Mouse (Mus musculus) kidney, embryonic 15.5 days (tissue): Measurements from ENCODE around the gene Mustn1. TPM values are rescaled to one million over a fixed set of nuclear protein-coding genes. Genes with fewer than 3 reads are reported as not detected.

ENCODE experiments used
- ATAC-seq: fragments of 200-750 bp; cut with Nextera tagmentation; replicated peaks from 2 replicates; pipeline ENCODE4 v1.8.0; 2017; ENCODE audit warnings: moderate TSS enrichment; ENCODE audit not compliant: low FRiP score
- H3K27ac ChIP-seq: fragments of 300-500 bp; sonication (generic); 2 replicates; pipeline ENCODE4 v1.5.1; 2015; ENCODE audit warnings: mild to moderate bottlenecking, inconsistent platforms
- H3K27me3 ChIP-seq: fragments of 300-500 bp; sonication (generic); 2 replicates; pipeline ENCODE4 v1.6.1; 2015; ENCODE audit warnings: inconsistent platforms
- H3K36me3 ChIP-seq: fragments of 300-500 bp; sonication (generic); 2 replicates; pipeline ENCODE4 v1.6.1; 2015; ENCODE audit warnings: inconsistent platforms
- H3K4me1 ChIP-seq: fragments of 300-500 bp; sonication (generic); 2 replicates; pipeline ENCODE4 v1.6.1; 2015; ENCODE audit warnings: inconsistent platforms
- H3K4me2 ChIP-seq: fragments of 300-500 bp; sonication (generic); 2 replicates; pipeline ENCODE4 v1.6.1; 2015; ENCODE audit warnings: moderate library complexity, mild to moderate bottlenecking, inconsistent platforms
- H3K4me3 ChIP-seq: fragments of 300-500 bp; sonication (generic); replicated peaks from 2 replicates; pipeline ENCODE4 v1.5.1; 2015; ENCODE audit warnings: mild to moderate bottlenecking, inconsistent platforms
- H3K9ac ChIP-seq: fragments of 300-500 bp; sonication (generic); 2 replicates; pipeline ENCODE4 v1.6.1; 2015; ENCODE audit warnings: mild to moderate bottlenecking, inconsistent platforms
- H3K9me3 ChIP-seq: fragments of 300-500 bp; sonication (generic); replicated peaks from 2 replicates; pipeline ENCODE4 v1.6.1; 2016; ENCODE audit warnings: inconsistent platforms
- WGBS: fragments of 180-500 bp; shearing (Covaris S2); methylation state at CpG from one replicate; pipeline ENCODE4 v1.1.7; 2015; ENCODE audit warnings: mixed read lengths; 5-methylcytosine and 5-hydroxymethylcytosine counted together
- polyA plus RNA-seq: library from polyadenylated mRNA; unstranded; fragments of >200 nt; fragmentation: Nextera tagmentation; extraction: Ambion mirVana; gene quantifications from 2 replicates; pipeline ENCODE4 v1.2.1, GENCODE M21; 2015

The Mustn1 gene
- polyA plus RNA-seq, 1 experiment from 2014 or later: 5.3 TPM

GRCm38 (mm10) chr14:30868826-30869225, 10.2 kb upstream of the Mustn1 start:
- Histone ChIP-seq H3K36me3 (peaks cover 50% of the 10 kb centered on the region), H3K27ac (no peak overlapping the region), H3K27me3 (no peaks in the 10 kb centered on the region), H3K9ac (no peak overlapping the region), H3K4me2 (no peak overlapping the region), H3K4me3 (no peak overlapping the region), H3K9me3 (no peaks in the 10 kb centered on the region), H3K4me1 (peaks cover 19% of the 10 kb centered on the region)
- no peak for ATAC-seq
- WGBS: 85% methylated on average over 10 of the region's 10 CpGs

- ATAC-seq: no peak
- WGBS: 78% methylated on average over 8 of the region's 8 CpGs
Measured at GRCm38 (mm10) chr14:30869391-30869801, 9.6 kb upstream of the Mustn1 start.

DNA sequence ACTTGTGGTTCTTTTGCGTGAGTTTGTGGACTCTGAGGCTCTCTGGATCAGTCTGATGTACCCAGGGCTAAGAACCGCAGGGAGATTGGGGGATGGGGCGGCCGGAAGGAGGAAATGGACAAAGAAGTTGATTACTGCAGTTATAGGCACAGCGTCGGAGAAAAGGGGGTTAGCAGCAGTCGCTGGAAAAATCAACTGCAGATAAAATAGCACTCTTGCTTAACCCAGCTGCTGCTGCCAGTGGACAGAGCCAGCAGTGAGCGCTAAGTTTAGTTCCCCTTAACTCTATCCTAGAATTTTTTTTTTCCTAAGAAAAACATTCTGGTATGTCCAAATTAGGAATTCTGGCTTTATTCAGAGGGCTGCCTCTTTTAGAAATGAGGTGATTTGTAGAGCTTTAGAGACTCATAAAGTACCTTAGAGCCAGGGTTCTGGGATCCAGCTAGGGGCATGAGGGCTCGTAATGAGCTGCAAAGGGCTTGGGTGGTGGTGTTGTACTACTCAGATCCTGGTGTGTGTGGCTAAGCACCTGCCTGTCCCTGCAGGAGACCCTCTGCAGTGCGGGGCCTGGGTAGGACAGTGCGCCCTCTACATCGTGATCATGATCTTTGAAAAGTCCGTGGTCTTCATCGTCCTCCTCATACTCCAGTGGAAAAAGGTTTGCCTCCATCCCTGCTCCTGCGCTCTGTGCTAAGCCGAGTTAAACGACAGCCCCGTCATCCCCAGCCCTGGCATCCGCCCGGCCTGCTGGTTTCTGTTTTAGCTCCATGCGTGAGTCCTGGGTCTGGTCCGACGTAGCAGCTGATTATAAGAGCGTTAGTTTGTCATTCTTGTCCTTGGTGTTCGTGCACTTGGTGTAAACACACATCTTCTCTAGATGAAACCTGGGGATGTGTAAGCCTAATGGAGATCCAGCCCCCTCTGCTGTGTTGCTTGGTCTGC, 8.5 kb upstream of the Mustn1 start:
- H3K9ac ChIP-seq: no peak overlapping the region
- no peaks in the 10 kb centered on the region for H3K9me3 ChIP-seq
- no peak for ATAC-seq
- H3K36me3 ChIP-seq: peaks cover 46% of the 10 kb centered on the region
- peak overlapping the region; percentile 84 for H3K27ac ChIP-seq
- no peak overlapping the region for H3K4me3 ChIP-seq
- H3K27me3 ChIP-seq: no peaks in the 10 kb centered on the region
- peaks cover 33% of the 10 kb centered on the region for H3K4me1 ChIP-seq
- 75% methylated on average over 25 of the region's 25 CpGs for WGBS
- H3K4me2 ChIP-seq: no peak overlapping the region

More at GRCm38 (mm10) chr14:30869391-30869801, 9.6 kb upstream of the Mustn1 start:
- Histone ChIP-seq H3K9ac (no peak overlapping the region), H3K4me2 (no peak overlapping the region), H3K4me1 (peaks cover 25% of the 10 kb centered on the region), H3K4me3 (no peak overlapping the region), H3K27ac (peak overlapping the region; percentile 84), H3K27me3 (no peaks in the 10 kb centered on the region), H3K36me3 (peaks cover 53% of the 10 kb centered on the region), H3K9me3 (no peaks in the 10 kb centered on the region)

DNA sequence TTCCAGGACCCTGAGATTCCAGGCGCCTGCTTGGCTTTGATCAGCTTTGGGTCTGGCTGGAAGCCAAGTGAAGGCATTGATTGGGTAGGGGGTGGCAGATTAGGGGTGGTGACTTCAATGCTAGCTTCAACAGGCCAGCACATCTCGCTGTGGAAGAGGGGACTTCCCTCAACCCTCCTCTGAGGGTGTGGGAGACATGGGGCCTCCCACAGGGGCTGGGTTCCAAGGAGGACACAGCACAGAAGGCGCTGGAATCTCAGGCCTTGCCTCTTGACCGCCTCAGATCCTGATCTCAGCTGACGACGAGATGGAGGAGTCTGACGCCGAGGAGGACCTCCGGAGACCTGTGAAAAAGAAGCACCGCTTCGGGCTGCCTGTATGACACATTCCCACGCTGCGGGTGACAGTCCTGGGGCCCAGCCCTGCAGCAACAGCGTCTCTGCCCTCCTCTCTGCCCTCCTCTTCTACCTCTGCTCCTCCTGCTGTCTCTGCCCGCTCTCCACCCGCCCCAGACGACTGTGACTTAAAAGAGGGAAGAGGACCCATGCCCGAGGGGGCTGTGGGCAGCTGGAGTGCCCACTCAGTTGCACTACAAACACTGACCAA, 4.8 kb upstream of the Mustn1 start:
- Histone ChIP-seq H3K27ac (no peak overlapping the region), H3K9me3 (no peaks in the 10 kb centered on the region), H3K4me2 (no peak overlapping the region), H3K4me3 (no peak overlapping the region), H3K36me3 (peaks cover 35% of the 10 kb centered on the region), H3K9ac (no peak overlapping the region), H3K4me1 (peaks cover 53% of the 10 kb centered on the region), H3K27me3 (no peaks in the 10 kb centered on the region)
- 69% methylated on average over 18 of the region's 18 CpGs for WGBS
- no peak for ATAC-seq

DNA sequence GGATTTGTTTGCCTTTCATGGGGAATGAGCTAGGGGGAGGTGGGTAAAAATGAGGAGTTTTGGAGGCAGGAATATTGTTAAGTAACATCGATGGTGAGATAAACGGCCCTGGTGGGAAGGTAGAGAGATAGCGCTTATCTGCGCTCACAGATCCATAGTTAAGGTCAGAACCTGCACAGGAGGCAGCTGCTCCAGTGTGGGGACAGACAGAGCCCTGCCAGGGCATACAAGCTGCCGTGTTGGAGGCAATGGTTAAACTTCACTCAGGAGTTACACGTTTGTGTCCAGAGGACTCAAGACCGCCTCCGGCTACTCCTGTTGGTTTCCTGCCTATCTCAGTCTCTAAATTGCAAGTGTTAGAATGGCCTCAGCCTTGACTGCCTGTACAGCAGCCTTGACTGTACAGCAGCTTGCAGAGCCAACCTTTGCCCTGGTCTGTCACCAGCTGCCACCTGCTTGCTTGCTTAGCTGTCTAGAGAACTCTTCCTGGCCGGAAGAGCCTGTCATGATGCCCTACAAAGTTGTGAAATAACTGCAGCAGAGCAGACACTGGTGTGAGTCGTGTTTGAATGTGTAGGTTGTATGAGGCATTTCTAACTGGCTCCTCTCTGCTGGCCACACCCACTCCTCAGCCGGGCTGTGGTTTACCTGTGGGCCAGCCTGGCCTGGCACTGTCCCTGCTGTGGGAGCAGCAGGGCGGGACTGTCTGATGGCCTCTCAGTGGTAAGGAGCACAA, 3.7 kb upstream of the Mustn1 start:
- Histone ChIP-seq H3K27ac (peak overlapping the region; percentile 82), H3K4me3 (no peak overlapping the region), H3K27me3 (no peaks in the 10 kb centered on the region), H3K9me3 (no peaks in the 10 kb centered on the region), H3K4me1 (peaks cover 54% of the 10 kb centered on the region), H3K4me2 (no peak overlapping the region), H3K36me3 (peaks cover 35% of the 10 kb centered on the region), H3K9ac (no peak overlapping the region)
- 70% methylated on average over 12 of the region's 12 CpGs for WGBS
- peak; percentile 53 for ATAC-seq

DNA sequence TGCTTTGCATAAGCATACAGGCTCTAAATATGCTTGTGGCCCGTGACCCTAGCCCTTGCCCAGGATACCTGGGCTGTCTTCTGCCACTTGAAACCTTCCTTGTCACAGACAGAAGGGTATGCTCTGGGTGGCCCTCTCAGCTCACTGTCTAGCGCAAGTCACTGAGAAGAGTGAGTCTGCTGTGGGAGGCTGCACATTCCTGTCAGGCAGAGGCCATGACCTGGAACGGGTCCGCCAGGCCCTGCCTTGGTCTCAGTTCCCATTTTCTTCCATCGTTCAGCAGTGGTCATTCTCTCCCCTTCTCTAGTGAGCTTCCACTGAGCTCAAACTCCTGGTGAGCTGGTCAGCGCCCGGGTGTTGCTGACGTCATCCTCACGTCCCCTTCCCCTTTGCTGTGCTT, 3.0 kb upstream of the Mustn1 start:
- 0 out of 2 replicates have a peak overlapping the region, but pooled peaks have one; percentile 1 for H3K9ac ChIP-seq
- no peaks in the 10 kb centered on the region for H3K9me3 ChIP-seq
- H3K36me3 ChIP-seq: peaks cover 35% of the 10 kb centered on the region
- no peak overlapping the region; the same call in 1 of the 2 replicates for H3K4me2 ChIP-seq
- H3K4me3 ChIP-seq: no peak overlapping the region
- peak overlapping the region; percentile 82 for H3K27ac ChIP-seq
- H3K4me1 ChIP-seq: peaks cover 52% of the 10 kb centered on the region
- 38% methylated on average over 9 of the region's 9 CpGs for WGBS
- ATAC-seq: peak; percentile 76
- H3K27me3 ChIP-seq: no peaks in the 10 kb centered on the region

DNA sequence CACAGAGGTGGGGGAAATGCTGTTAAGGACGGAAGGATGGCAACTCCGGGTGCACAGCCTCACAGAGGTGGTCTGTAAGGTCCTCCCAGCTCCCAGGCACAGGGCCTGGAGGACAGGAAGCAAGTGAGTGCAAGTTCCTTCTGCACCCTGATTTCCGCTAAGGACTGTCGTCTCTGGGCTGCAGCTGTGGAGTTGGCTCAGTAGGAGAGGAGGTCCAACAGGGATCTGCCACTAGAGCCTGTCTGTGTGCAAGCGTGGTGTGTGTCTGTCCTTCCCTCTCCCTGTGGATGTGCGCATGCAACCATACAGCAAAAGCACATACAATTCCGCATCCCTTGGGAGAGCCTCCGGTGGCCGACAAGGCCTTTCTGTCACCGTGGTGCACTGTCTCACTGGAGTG, 2.5 kb upstream of the Mustn1 start:
- H3K4me2 ChIP-seq: no peak overlapping the region; the same call in 1 of the 2 replicates
- H3K36me3 ChIP-seq: peaks cover 35% of the 10 kb centered on the region
- no peaks in the 10 kb centered on the region for H3K9me3 ChIP-seq
- H3K27me3 ChIP-seq: no peaks in the 10 kb centered on the region
- peak overlapping the region; percentile 82 for H3K27ac ChIP-seq
- no peak overlapping the region for H3K4me3 ChIP-seq
- ATAC-seq: no peak
- H3K4me1 ChIP-seq: peaks cover 52% of the 10 kb centered on the region
- 0 out of 2 replicates have a peak overlapping the region, but pooled peaks have one; percentile 1 for H3K9ac ChIP-seq
- 83% methylated on average over 10 of the region's 10 CpGs for WGBS

DNA sequence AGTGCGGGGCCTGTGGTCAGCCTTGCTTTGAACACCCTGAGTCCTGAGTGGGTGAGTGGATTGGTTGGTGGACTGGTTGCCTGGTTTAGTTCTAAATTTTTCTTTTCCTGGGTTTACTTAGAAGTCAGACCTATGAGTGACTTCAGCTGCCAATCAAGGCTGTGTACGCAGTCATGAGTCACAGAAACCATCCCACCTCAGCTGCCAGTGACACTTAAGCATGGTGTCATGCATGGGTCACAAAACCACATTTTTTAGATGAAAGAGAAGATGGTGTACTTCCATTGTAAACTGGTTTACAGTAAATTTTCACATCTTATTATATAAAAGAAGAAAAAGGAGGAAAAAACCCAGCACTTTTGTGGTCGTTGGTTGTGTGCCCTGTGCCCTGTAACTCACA, 1.2 kb upstream of the Mustn1 start:
- Histone ChIP-seq H3K4me2 (no peak overlapping the region), H3K4me1 (peaks cover 52% of the 10 kb centered on the region), H3K9ac (no peak overlapping the region), H3K9me3 (no peaks in the 10 kb centered on the region), H3K36me3 (peaks cover 24% of the 10 kb centered on the region), H3K4me3 (no peak overlapping the region), H3K27ac (no peak overlapping the region), H3K27me3 (no peaks in the 10 kb centered on the region)
- 89% methylated on average over 3 of the region's 3 CpGs for WGBS
- no peak for ATAC-seq

DNA sequence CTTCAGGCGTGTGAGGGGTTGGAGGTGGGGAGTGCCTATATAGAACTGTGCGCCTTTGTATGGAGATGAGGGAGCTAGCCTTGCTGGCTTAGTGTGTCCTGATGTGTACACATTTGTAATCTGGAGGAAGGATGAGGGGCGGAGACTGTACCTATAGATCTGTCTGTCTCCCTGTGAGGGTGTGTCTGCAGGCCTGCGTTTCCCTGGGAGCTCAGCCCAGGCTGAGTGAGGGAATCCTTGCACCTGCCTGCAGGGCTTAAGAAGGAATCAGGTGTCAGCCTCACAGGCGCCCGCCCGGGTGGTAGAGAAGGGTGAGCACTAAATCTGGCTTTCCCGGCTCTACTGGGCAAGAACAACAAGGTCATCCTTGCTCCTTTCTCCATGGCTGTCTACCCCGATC, 794 bp downstream of the Mustn1 start:
- peaks cover 7% of the 10 kb centered on the region; the same call in 1 of the 2 replicates for H3K36me3 ChIP-seq

DNA sequence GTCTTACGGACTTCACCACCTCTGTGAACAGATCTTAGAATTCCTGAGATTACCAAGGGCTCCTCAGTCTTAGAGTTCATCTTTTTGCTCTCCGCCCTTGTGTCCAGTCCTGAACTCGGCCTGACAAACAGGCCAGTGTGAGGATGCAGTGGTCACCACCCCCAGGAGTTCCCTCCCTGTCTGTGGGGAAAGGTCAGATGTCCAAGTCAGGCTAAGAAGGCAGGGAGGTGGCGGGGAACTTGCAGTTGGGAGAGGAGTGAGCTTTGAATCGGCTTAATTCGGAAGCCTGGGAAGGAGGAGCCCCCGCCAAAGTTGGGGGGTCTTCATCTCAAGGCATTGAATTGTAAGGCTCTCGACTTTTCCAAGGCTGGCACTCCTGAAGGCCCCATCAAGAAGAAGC, 1.3 kb downstream of the Mustn1 start:
- H3K4me3 ChIP-seq: no peak overlapping the region
- no peaks in the 10 kb centered on the region for H3K9me3 ChIP-seq
- ATAC-seq: no peak
- peaks cover 36% of the 10 kb centered on the region for H3K4me1 ChIP-seq
- H3K36me3 ChIP-seq: peaks cover 7% of the 10 kb centered on the region; the same call in 1 of the 2 replicates
- H3K27me3 ChIP-seq: no peaks in the 10 kb centered on the region
- 0 out of 2 replicates have a peak overlapping the region, but pooled peaks have one; percentile 14 for H3K27ac ChIP-seq
- no peak overlapping the region for H3K4me2 ChIP-seq
- H3K9ac ChIP-seq: no peak overlapping the region
- 65% methylated on average over 8 of the region's 8 CpGs for WGBS

More for the DNA sequence above, 794 bp downstream of the Mustn1 start:
- no peak overlapping the region for H3K9ac ChIP-seq
- H3K4me2 ChIP-seq: no peak overlapping the region
- 58% methylated on average over 9 of the region's 9 CpGs for WGBS
- H3K27ac ChIP-seq: peak overlapping the region; percentile 54; the same call in 1 of the 2 replicates
- 0 out of 2 replicates have a peak, but pooled peaks have one; percentile 8 for ATAC-seq
- H3K27me3 ChIP-seq: no peaks in the 10 kb centered on the region
- H3K4me1 ChIP-seq: peaks cover 39% of the 10 kb centered on the region
- H3K9me3 ChIP-seq: no peaks in the 10 kb centered on the region
- H3K4me3 ChIP-seq: no peak overlapping the region

DNA sequence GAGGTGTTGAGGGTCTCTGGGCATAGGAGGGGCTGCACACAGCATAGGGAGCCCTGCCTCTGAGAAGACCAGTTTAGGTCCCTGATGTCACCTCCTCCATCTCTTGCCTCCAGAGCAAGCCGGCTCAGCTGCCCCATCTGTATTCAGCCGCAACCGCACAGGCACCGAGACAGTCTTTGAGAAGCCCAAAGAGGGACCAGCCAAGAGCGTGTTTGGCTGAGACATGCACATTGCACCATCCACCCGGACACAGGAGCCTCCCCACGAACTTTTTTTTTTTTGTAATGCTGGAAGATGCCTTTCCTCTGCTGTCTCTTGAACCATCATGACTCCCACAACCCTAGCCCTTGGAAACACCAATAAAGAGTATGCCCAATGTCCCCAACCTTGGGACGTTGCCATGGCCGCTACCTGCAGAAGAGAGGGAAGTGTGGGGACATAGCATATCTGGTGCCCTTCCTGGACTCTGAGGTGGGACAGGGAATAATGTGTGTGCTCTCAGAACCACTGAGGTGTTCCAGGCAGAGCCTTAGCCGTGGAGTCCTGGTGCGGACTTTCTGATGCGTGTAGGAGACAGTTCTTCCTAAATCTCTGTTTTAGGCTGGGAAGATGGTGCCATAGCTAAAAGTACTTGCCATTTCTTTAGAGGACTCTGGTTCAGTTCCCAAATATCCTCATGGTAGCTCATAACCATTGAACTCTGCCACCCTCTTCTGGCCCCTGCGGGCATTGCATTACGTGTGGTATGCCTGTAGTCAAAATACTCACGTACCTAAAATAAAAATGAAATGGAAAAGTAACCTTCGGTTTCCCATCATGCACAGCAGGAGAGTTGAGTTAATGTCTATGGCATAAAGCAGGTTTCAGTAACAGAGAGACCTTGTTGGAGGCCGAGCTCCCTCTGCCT, 2.1 kb downstream of the Mustn1 start:
- no peak overlapping the region for H3K4me3 ChIP-seq
- H3K27me3 ChIP-seq: no peaks in the 10 kb centered on the region
- no peak overlapping the region for H3K27ac ChIP-seq
- H3K9me3 ChIP-seq: no peaks in the 10 kb centered on the region
- peaks cover 28% of the 10 kb centered on the region for H3K4me1 ChIP-seq
- H3K4me2 ChIP-seq: no peak overlapping the region
- no peak overlapping the region for H3K9ac ChIP-seq
- ATAC-seq: no peak
- 0 out of 2 replicates have a peak, but pooled peaks cover 3% of the 10 kb centered on the region for H3K36me3 ChIP-seq
- 85% methylated on average over 17 of the region's 17 CpGs for WGBS
